Mouse (Mus musculus) megakaryocyte-erythroid progenitor cell, adult 5-6 weeks (primary cell): ENCODE results near the gene Fhit. TPM values are rescaled to one million over a fixed set of nuclear protein-coding genes. Genes with fewer than 3 reads are reported as not detected.

ENCODE experiments used
- ATAC-seq: replicated peaks from 2 replicates; pipeline ENCODE4 v1.8.0; 2016; ENCODE audit warnings: mild to moderate bottlenecking, inconsistent platforms; ENCODE audit not compliant: severe bottlenecking, poor library complexity, low FRiP score, low TSS enrichment
- total RNA-seq, 2 experiments: library from RNA; stranded (forward) in 1 of 2; stranded (reverse) in 1 of 2; fragments of 200-1000, 215-1000 nt in 1 of 2; fragments of >200 nt in 1 of 2; fragmentation: Nextera tagmentation in 1 of 2; gene quantifications; 2 replicates each; pipeline ENCODE4 v1.2.3; 2014 to 2017

Gene Fhit
- total RNA-seq, 2 experiments from 2014 or later, result 12.6 to 17.1 TPM

DNA sequence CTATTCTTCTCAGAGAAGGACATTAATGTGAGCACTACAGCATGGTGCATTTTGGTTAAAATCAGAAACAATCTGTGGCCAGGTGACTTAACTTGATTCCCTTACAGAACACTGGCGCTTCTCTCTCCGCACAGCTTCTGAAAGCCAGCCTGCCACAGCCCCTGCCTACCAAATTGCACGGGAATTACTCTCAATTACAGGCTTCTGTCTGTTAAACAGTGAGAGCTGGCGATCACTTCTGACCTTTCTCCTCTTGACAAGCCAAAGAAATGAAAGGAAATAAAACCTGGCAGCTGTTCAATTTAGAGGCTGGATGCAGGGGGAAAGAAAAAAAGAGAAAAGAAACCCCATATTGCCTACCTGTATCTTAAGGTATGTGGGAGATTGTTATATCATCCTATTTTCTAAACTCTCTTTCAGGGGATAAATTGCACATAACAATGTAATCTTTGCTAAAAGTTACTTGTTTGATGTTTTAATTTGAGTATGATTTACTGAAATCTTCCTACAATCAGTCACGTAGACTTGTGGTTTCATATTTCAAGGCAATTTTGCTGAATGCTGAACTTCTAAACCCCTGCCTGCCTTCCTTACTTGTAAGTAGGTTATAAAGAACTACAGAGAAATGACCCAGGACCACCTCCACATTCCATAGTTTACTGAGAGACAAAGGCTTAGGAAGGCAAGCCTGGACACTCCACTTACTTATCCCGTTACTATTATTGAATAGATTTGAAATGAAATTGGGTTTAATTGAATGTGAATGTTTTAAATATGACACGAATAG is 1115.3 kb downstream of the Fhit start:
- ATAC-seq, result no peak

DNA sequence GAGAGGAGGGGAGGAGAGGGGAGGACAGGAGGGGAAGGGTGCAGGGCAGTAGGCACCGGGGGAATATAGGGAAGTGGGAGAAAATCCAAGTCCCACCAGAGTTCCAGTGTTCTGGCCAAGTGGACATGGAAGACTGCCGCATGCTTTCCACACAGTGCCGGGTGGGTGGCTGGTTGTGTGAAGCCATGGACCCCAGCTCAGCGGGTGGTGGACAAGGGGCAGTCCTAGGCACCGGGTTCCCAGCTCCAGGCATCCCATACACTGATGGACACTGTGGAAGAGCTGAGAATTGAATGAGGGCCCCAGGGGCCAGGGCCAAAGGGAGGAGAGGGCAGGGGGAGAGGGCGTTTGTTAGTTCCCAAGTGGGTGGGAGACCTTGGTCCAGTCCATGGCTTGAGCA is 1123.8 kb downstream of the Fhit start:
- no peak for ATAC-seq

DNA sequence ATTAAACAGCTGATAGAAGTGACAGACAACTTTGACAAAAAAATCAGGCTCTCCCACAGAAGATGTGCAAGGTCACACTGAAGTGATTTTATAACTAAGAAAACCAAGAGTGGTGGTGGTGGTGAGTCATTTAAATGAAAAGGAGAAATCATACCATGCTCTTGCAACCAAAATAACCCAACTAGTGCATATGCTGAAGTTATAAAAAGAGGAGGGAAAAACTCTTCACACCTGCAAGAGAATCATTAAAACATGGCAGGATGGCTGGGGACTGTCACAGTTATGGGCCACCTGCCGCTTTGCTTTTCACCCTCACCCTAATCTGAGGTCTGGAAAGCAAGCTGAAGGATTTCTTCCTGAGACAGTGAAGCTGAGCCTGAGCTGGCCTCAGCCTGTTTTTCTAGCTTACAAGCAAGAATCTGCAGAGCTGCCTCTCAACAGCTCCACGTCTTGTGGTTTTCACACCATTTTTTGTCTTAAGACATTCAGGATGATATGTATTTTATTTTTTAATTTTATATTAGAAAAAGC is 1125.1 kb downstream of the Fhit start:
- no peak for ATAC-seq

DNA sequence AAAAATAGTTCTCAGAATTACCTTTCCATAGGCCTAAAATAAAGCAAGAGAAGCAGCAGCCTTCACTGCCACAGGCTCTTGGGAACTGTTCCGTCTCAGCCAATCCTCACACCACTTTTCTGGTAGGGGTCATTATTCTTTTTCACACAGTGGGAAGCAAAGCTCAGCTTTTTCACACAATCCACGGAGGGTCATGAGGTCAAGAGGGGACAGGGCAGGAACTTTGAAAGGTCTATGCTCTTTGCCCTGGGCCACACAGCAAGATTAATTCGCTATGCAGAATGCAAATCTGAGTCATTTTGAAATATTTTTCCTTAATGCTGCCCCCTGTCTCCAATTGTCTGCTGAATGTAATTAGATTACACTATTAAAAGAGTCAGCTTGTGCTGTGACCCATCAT is 1126.2 kb downstream of the Fhit start:
- no peak for ATAC-seq

DNA sequence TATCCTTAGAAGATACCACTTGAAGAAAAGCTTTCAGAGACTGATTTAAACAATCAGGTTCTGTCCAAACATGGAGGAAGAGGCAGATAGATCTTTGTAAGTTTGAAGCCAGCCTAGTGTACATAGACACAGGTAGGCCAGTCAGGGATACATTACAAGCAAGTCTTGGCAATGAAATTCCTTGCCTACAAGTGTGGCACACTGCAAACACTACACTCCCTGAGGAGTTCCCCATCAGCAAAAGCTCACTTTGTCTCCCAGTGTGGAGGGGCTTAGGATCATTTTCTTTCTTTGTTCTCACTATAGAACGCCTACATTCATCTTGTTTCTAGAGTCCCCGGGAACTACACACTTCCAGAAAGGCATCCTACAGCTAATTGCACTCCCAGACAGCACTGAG is 1126.6 kb downstream of the Fhit start:
- no peak for ATAC-seq

DNA sequence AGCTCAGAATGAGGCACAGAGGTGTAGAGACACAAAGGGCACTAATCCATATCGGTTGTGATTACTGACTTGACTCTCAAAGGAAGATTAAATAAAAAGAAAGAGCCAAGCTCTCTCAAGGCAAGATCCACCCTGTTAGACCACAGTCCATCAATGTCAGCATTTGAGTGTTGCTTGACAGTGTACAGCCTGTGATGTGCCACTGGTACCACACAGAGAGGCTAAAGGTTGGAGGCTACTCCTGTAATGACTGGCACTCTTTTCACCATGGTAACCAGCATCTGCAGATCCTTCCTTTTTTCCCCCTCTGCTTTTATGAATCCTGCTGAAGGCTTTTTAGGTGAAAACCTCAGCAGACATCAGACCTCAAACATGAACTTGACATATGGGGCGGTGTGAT is 1138.5 kb downstream of the Fhit start:
- ATAC-seq, result no peak

DNA sequence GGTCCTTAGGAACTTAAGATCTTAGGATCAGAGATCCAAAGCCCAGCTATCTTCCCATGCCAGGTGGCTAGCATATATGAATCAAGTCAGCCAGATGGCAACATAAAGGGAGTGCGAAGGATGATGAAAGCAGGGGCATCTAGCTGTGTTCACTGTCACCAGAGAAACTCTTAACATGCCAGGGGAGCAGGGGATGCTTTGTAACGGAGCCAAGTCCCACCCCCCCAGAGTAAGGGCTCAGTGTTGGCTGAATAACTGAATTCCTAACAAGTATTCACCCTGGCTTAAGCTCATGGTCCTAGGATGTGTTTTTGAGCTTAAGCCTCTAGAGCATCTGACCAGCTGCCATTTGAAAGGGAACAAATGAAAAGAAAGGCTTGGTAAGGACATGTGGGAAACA is 1139.5 kb downstream of the Fhit start:
- no peak for ATAC-seq

DNA sequence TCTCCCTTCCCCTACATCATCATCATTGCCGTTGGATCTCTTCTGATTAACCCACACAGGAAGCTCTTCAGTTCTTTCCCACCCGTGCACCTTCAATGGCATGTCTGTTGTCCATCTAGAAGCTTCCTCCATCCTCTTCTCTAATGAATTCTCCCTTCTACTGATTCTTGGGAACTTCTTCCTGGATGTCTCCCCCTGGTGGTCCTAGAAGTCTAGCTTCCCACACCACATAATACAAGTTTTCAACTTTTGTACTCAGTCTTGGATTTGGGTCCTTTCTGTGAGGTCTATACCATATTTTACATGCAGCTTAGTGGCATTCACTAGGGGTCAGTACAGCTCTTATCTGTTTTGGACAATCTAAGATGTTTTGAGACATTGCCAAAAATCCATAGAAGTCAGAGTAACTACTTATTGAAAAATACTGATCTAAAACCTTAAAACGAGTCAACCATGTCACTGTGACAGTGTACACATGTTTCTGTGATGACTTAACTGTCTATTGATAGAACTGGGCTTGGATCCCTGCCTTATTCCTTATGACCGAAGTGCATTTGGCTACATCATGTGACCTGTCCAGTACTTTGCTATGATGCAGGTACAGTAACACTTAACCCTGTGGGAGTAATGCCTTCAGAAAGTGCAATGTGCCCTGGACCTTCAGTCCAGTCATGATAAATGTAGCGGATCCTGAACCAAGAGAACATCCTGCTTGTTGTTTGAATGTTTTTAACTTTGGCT is 1141.3 kb downstream of the Fhit start:
- no peak for ATAC-seq

DNA sequence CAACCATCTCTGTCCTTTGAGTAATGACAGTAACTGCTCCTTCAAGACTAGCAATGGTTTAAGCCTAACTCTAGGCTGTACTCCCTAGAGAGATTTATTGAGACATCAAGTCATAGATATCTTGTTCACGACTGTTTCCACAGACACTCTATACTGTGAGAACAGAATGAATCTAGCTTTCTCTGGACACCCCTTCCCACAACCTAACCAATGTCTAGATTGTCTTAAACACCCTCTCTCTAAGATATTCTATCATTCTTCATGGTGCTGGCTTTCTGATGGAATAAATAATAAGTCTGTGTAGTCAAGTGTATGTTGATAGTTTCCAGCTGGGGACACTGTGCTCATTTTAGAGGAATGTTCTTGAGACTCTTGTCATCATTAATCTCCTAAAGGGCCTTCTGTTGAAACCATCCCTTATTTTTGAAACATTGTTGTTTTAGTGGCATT is 1148.0 kb downstream of the Fhit start:
- ATAC-seq, result no peak

DNA sequence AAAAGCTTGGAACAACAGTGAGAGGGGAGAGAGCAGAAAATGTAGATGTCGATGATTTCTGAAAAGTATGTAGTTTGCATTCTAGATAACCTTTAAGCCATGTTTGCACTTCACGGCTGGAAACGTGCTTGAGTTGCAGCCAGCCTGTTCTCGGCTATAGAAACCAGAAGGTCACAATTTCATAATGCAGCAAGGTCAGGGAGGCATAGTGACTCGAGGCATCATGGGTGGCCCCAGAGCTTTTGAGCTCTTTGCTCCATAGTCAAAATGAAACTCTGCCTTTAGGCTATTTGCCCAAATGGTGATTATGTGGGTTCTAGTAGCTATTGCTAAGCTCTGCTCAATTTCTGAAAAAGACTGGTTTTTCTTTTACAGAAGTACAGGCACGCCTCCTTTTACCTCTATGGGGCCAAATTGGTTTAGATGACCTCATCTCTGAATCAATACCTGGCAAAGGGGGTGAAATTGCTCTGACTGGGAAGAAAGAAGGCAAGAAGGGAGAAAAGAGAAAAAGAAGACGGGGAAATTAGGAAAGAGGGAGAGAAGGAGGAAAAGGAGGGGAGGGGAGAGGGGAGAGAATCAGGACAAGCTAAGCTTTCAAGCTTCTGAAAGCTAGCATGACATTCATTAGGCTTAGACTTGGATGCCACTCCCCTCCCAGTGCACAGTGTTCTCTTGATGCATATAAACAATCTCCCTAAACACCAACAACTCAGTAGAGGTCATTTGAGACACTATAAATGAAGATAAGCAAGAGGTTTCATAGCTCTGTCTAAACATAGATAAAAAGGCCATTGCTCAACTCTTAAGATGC is 1148.6 kb downstream of the Fhit start:
- ATAC-seq, result no peak

DNA sequence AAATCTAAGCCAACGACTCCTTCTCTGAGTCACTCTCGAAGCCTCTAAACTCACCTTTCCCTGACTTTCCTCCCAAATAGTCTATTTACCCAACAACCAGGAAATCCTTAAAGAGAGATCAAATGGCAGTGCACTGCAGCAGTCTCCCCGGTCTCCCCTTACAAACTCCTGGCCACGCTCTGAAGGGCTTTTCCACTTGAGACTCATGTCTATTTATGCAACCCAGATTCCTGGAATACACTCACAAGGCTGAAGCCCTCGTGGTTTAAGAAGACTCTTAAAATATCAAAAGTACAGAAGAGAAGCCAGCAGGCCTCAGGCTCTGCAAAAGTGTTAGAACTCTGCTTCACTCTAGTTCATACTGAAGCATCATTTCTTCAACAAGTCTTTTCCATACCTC is 1155.6 kb downstream of the Fhit start:
- ATAC-seq, result no peak

DNA sequence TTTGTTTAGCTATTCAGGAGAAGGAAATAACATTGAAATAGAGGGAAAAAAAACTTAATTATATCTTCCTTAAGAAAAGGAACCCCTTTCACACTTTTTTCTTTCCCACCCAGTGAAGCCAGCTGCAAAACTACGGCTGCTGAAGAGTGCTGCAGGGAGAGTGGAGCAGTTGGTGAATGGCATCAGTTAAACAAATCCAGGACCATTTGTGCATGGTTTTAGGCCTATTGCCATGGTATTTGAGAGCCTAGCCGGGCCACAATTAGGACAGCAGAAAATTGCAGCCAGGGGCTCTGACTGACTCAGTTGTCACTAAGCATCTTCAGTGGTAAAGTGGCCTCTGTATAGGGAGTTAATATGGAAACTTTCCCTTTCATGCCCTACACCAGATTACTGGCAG is 1158.0 kb downstream of the Fhit start:
- ATAC-seq, result no peak

DNA sequence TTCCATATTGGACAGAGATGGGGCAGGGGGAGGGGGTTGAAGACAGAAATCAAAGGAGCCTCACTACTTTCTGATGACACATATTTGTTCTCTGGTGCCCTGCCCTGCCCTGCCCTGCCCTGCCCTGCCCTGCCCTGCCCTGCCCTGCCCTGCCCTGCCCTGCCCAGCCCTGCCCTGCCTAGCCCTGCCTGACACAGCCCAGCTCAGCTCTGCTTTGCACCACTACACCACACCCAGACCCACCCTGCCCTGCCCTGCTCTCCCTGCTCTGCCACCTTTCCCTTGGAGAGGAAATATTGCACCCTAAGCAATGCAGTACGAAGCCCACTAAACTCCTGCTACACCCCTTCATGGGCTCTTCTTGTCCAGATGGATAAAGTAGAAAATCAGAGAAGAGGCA is 1171.2 kb downstream of the Fhit start:
- no peak for ATAC-seq

DNA sequence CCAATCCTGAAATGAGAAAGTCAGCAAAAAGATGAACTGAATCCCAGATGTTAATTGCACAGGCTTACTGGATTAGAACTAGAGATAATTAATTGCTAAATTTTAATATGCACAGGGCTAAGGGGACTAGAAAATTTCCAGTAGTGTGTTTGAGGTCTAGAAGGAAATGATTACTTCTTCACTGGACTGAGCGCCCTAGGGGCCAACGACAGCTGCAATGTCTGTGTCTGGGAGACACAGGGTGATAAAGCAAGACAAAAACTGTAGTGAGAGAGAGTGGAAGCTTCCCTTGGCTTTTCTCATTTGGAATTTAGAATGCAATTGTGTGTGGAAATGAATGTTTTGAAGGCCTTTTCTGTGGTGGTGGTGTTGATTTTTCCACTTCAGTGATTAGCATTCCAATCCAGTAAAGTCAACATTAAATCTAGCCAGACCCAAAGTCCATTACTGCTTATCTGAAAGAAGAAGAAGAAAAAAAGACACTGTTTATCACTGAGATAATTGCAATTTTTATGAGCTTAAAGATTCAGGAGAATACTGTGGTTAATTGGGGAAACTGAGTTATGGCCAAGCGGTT is 1184.8 kb downstream of the Fhit start:
- no peak for ATAC-seq

DNA sequence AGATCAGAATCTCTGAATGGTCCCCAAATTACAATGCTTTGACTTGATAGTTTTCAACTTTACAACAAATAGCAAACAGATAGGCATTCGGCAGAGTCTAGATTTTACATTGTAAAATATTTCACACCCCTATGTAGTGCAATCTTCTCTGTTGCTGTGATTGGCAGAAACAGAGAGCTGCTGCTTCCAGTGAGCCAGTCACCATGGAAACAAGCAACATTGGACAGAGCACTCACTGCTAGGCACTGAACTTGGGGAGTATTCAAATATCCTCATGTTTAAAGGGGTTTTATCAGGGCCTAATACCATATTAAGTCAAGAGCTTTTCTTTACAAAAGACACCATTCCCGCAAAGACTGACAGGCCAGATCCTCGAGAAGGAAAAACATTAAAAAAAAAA is 1187.4 kb downstream of the Fhit start:
- no peak for ATAC-seq

DNA sequence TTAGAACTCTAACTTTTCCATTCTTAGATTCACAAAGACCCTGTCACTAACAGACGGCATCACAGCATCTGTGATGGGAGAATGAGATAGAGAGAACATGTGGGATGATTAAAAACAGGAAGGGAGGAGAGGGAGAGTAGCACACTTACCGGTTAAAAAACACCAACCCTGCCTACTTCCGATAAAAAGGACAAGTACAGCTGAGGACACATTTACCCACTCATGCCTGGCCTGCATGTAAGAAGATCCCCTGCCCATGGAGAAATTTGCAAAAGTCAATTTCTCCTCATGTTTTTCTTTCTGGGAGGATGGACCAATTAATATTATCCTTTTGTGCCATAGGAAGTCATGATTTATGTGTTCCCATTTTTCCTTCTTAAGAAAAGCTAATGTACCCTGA is 1198.0 kb downstream of the Fhit start:
- ATAC-seq, result no peak

DNA sequence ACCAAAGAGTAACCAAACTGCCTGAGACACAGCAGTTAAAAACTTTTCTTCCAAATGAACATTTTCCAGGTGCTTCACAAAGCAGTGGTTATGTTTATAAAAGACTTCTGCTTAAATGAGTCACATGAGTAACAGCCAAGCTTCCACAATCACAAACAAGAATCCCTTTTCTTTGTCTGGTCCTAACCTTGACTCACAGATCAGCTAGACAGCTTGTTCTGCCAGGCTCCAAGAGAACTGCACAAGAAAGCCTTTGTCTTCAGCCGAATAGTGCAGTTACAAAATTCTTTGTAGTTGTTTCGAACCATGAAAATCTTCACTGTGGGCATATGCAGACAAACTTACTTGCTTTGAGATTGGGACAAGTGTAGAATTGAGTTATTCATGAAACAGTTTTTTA is 1201.4 kb downstream of the Fhit start:
- no peak for ATAC-seq

DNA sequence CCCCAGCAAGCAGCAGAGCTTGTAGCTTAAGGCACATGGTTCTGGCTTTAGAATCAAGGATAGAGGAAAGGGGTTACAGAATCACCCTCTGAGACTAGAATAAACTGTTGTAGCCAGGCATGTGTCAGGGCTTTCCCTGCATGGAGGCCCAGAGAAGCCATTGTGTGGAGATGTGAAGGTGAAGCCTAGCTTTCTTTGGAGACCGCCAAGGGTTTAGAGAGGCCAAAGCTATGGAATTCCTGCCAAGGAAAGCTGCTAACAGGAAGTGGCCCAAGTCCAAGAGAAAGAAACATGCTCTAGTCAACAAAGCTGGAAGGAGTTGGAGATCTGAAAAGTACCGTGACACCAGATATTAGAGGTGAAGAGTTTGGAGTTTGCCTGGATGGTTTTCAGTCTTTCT is 1262.3 kb downstream of the Fhit start:
- no peak for ATAC-seq

DNA sequence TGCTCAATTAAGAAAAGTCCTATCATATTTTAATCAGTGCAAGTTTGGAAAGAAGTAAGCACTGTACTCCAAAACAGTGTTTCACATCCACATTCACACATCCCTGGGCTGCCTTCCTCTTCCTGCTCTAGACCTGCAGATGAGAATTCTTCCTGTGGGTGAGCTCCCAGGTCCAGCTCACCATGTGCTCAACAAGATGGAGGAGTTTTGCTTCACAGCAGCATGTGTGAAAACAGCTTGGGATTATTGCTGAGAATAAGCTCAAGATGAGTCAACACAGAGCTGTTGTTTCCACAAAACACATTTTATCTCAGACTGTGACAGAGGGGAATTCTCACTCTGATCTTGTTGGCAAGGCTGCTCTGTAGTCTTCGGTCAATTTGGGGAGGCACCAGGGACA is 1265.3 kb downstream of the Fhit start:
- no peak for ATAC-seq

DNA sequence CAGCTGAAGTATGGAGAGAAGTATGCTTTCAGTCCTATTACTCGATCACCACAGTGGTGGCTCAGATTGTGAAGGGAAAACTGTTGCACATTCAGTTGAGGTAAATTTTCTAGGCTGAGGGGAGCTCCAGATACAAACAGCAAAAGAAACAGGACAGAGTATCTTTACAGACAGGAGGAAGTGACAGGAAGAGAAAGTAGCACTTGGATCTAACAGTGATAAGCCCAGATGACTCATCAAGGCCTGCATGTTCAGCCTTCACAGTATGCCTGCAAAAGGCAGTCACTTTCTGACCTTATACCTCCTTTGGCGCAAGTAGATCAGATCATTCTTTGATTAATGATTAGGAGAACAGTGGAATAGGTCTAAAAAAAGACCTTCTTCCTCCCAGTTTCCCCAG is 1309.8 kb downstream of the Fhit start:
- no peak for ATAC-seq
